Comparison of ENCODE assay signal across 1 mouse cellular context in the genomic region with DNA sequence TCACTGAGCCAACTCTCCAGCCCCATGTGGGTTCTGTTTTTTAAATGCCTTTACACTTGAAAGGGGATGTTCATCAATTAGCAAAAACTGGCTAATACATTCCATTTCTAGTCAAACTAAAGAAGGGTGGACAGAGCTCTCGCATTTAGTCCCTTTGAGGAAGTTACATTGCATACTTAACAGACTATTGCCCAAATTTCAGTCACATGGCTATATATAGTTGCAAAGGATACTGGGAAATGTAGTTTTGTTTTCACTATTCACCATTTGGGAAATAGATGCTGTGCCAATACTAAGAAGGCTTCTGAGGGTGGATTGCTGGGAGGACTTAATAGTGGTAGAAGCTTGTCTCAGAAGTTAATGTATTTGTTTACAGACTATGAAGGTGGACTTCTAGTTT.
TF ChIP-seq lines count a peak whose summit lies in the region.

No protein-coding gene starts in this region.

TF ChIP-seq in MEL, 35 proteins besides CTCF, POLR2A, EP300 and RAD21:
- TF ChIP-seq MYB (IDR thresholded peaks at IDR 0.05; ENCODE audit: low read depth, low read length): no peak
- TF ChIP-seq ELF1 (IDR thresholded peaks at IDR 0.05; ENCODE audit: low read depth, low read length): no peak
- TF ChIP-seq POLR2AphosphoS5 (IDR thresholded peaks at IDR 0.05; ENCODE audit: borderline replicate concordance, low read depth, low read length): no peak
- no peak for TF ChIP-seq TAL1 (IDR thresholded peaks at IDR 0.05; ENCODE audit: low read length)
- TF ChIP-seq USF1 (IDR thresholded peaks at IDR 0.05; ENCODE audit: low read depth, low read length): peak; percentile 76
- TF ChIP-seq HCFC1 (IDR thresholded peaks at IDR 0.05; ENCODE audit: low read depth, low read length): peak; percentile 75
TF ChIP-seq in MEL: peak in this region for 2.
